Mouse (Mus musculus) ES-Bruce4 (cell line): ENCODE data around the gene Tmem230.

Experiments
- CTCF ChIP-seq: IDR thresholded peaks from one replicate; pipeline ENCODE4 v1.8.1; 2011; ENCODE audit warnings: low read depth, low read length
- POLR2A ChIP-seq: IDR thresholded peaks from one replicate; pipeline ENCODE4 v1.8.1; 2011; ENCODE audit warnings: low read length; ENCODE audit not compliant: insufficient read depth

DNA sequence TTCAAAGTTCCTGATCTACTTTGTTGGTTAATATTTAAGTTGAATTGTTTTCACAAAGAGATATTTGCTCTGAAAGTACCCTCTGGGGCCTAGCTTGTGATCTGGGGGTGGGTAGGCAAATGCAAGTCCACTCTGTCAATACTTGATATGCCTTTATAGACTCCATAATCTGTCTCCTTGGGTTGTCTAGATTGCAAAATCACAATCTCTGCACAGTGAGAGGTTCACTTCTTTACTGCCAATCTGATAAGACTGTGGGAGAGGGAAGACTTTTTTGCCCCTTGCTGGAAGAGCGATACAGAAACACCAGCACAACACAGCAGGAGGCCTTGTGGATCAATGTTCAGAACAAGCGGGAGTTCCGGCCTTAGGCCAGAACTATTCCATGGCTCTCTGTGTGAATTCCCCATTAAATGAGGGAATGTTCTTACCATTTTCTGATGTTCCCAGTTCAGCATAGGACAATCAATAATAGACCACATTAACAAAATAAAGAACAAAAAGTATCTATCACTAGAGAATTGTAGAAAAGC, 15.1 kb downstream of the Tmem230 start:
- TF ChIP-seq CTCF (no peak), POLR2A (no peak)
